Mouse (Mus musculus) frontal cortex, adult 2 months (tissue): Measurements from ENCODE around the gene Ap1s1. TPM values are rescaled to one million over a fixed set of nuclear protein-coding genes. Genes with fewer than 3 reads are reported as not detected.
A peak's percentile ranks its signal among the peaks of the same experiment; 100 is the strongest.

Experiments
- DNase-seq, 2 experiments: peaks; one replicate each; pipeline ENCODE4 v3.0.0; 2022; ENCODE audit warnings: low spot score in 1 of 2; ENCODE audit errors: extremely low spot score in 1 of 2
- polyA plus RNA-seq: library from polyadenylated mRNA; depleted of rRNA; stranded (reverse); fragments of >200 nt; gene quantifications from 2 replicates; pipeline ENCODE4 v1.2.3, GENCODE M21; 2012

The Ap1s1 gene
- polyA plus RNA-seq, 1 experiment: 311 TPM

GRCm38 (mm10) chr5:137065923-137066322, 20.0 kb upstream of the Ap1s1 start:
- no peak for DNase-seq

- DNase-seq: no peak
Observed at GRCm38 (mm10) chr5:137065454-137065853, 19.5 kb upstream of the Ap1s1 start.

- DNase-seq: no peak
Observed at GRCm38 (mm10) chr5:137062601-137063000, 16.7 kb upstream of the Ap1s1 start.

GRCm38 (mm10) chr5:137061809-137062481, 16.0 kb upstream of the Ap1s1 start:
- peak in 1 of 2 experiments; percentile 66 for DNase-seq

- no peak for DNase-seq
Observed at GRCm38 (mm10) chr5:137054873-137055272, 8.9 kb upstream of the Ap1s1 start.

- DNase-seq: no peak
Observed at GRCm38 (mm10) chr5:137054299-137054698, 8.4 kb upstream of the Ap1s1 start.

GRCm38 (mm10) chr5:137051914-137052505, 6.1 kb upstream of the Ap1s1 start:
- DNase-seq: peak in 1 of 2 experiments; percentile 78

GRCm38 (mm10) chr5:137051125-137051524, 5.2 kb upstream of the Ap1s1 start:
- DNase-seq: no peak

- no peak for DNase-seq
Observed at GRCm38 (mm10) chr5:137046991-137047390, 1.1 kb upstream of the Ap1s1 start.

GRCm38 (mm10) chr5:137046324-137046718, 386 bp upstream of the Ap1s1 start:
- DNase-seq: no peak

- no peak for DNase-seq
Observed at GRCm38 (mm10) chr5:137043997-137044396, 1.9 kb downstream of the Ap1s1 start.

- no peak for DNase-seq
Observed at GRCm38 (mm10) chr5:137041442-137041841, 4.5 kb downstream of the Ap1s1 start.

GRCm38 (mm10) chr5:137039453-137039852, 6.5 kb downstream of the Ap1s1 start:
- no peak for DNase-seq

- DNase-seq: no peak
Observed at GRCm38 (mm10) chr5:137036211-137036610, 9.7 kb downstream of the Ap1s1 start.

GRCm38 (mm10) chr5:137032641-137033074, 13.3 kb downstream of the Ap1s1 start:
- peak in 1 of 2 experiments; percentile 88 for DNase-seq

- DNase-seq: peak in 1 of 2 experiments; percentile 73
Observed at GRCm38 (mm10) chr5:137032033-137032421, 13.9 kb downstream of the Ap1s1 start.

- no peak for DNase-seq
Observed at GRCm38 (mm10) chr5:137031076-137032032, 14.6 kb downstream of the Ap1s1 start.

- peak in 1 of 2 experiments; percentile 67 for DNase-seq
Observed at GRCm38 (mm10) chr5:137030416-137030810, 15.5 kb downstream of the Ap1s1 start.

- DNase-seq: peak; percentile 91 to 98
Observed at GRCm38 (mm10) chr5:137029643-137030415, 16.1 kb downstream of the Ap1s1 start.

- DNase-seq: no peak
Observed at GRCm38 (mm10) chr5:137029273-137029585, 16.7 kb downstream of the Ap1s1 start.
